Mouse (Mus musculus): ENCODE results near the gene Btbd9.

Gene Btbd9

DNA sequence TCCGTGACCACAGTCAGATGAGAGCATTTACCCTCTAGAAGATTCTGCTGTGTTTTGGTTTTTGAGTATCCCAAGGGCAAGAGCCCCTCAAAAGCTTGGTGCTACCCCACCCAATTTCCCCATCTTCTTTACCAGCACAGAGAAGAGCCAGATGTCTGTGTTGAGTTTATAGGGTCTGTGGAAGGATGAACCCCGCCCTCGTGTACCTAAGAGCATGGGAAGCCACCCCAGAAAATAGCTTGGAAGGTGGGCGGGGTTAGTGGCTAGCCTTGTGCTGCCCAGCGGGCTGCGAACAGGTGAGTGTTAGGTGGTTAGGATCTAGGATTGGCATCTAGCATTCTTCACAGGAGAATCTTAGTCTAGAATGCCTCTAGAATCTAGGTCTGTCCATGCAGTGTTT is 389.1 kb downstream of the Btbd9 start:
- no peak for DNase-seq (ENCODE audit: low read depth, low spot score)

DNA sequence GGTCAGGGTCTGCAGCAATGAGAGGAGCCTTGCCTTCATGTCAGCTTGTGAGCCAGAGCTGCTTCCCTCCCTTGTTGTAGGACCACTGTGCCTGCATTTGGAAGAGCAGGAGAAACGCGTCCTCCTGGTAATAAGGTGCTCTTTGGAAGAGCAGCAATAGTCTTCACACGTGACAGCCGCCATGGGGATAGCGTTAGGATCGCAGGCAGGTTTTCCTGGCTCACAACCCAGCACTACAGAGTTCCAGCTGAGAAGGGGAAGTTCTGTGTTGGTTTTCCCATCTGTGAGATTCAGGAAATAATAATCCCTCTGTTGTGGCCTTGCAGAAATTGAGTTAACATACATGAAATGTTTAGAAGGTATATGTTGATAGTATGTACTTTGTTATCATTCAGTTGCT is 392.7 kb downstream of the Btbd9 start:
- DNase-seq (ENCODE audit: low read depth, low spot score) = no peak

DNA sequence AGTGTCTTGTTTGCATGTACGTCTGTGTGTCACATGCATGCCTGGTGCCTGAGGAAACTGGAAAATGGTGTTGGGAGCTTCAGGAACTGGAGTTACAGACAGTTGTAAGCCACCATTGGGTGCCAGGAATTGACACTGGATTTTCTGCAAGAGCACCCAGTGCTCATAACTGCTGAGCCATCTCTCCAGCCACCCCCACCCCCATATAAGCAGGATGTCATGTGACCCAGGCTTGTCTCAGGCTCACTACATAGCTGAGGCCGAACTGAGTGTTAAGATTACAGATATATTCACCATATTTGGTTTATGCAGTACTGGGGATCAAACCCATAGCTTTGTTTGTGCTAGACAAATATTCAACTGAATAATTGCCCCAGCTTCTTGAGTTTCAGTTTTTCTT is 394.2 kb downstream of the Btbd9 start:
- no peak for DNase-seq (ENCODE audit: low read depth, low spot score)

DNA sequence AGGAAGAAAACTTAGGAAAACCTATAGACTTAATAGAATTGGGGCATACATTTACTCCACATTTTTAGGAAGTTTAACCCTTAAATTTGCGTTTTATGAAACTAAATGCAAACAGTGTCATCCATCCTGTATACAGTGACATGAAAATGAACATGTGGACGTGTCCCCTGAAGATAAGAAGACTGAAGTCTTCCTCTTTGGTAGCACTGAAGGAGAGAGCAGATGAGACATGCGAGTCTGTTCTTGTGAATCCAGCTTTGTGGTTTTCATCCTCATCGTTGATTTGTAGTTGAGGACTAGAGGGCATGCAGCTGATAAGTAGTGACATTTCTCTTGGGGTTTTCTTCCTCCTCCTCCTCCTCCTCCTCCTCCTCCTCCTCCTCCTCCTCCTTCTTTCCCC is 394.7 kb downstream of the Btbd9 start:
- DNase-seq (ENCODE audit: low read depth, low spot score) = no peak

DNA sequence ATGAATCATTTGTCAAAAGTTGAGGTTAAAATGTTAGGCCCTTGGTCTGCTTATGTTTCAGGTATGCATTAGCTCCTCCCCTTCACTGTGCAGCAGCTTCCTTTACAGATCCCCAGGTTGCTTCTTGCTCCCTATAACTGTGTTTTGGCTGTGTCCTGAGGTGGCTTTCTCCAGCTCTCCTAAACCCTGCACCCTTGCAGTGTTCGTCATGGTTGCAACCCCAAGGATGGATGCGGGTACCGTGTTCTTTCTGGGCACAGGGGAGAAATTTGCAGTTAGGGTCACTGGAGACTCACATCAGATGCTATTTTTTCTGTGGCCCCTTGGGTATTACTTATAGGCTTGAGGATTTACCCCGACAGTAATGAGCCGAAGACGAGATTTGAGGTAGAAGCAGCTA is 396.1 kb downstream of the Btbd9 start:
- DNase-seq (ENCODE audit: low read depth, low spot score) = no peak

DNA sequence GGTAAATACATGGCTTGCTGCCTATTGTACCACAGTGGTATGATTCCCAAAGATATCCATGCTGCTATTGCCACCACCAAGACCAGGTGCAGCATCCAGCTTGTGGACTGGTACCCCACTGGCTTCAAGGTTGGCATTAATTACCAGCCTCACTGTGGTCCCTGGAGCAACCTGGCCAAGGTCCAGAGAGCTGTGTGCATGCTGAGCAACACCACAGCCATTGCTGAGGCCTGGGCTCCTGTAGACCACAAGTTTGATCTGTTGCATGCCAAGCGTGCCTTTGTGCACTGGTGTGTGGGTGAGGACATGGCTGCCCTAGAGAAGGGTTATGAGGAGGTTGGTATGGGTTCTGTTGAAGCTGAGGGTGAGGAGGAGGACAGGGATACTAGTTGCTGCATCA is 397.9 kb downstream of the Btbd9 start:
- no peak for DNase-seq (ENCODE audit: low read depth, low spot score)

DNA sequence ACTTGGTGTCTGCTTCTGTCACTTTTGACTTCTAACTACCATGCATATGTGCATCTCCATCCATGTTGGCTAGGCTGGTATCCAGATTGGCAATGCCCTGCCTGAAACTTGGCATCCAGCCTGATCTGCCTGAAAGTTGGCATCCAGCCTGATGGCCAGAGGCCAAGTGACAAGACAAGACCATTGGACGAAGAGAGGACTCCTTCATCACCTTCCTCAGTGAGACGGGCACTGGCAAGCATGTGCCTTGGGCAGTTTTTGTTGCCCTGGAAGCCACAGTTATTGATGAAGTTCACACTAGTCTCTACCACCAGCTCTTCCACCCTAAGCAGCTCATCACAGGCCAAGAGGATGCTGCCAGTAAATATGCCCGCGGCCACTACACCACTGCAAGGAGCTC is 398.9 kb downstream of the Btbd9 start:
- DNase-seq (ENCODE audit: low read depth, low spot score) = no peak

Measured in R1 (cell line).